Mouse (Mus musculus): ENCODE measurements around the gene Mapk11. TPM values are rescaled to one million over a fixed set of nuclear protein-coding genes. Genes with fewer than 3 reads are reported as not detected.

The Mapk11 gene
- polyA plus RNA-seq, 1 experiment = 14.0 TPM

DNA sequence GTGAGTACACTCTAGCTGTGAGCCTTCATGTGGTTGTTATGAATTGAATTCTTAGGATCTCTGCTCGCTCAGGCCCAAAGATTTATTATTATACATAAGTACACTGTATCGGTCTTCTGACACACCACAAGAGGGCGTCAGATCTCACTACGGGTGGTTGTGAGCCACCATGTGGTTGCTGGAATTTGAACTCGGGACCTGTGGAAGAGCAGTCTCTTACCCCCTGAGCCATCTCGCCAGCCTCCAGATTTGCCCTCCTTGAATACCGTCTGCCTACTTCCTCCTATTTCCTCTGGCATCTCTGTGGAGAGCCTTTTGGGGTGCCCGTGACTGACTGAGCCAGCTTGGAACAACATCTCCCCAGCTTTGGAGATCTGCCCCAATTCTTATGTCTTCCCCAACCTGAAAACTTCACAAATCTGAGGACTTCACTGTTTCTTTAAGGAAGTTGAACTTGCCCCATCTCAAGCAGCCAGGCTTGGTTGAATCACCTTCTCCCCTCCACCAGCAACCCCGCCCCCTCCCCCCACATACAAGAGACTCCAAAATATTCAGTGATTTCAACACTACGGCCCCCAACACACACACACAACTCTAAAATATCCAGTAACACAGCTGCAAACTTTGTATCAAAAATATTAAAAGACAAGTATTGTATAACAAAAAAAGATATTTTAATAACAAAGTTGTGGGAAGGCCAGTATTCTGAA, 32.3 kb upstream of the Mapk11 start:
- Histone ChIP-seq H3K4me1 (ENCODE audit: control insufficient read depth, insufficient read depth, low read length) (peaks cover 22% of the 10 kb centered on the region), H3K4me3 (replicated peaks; ENCODE audit: extremely low read depth, low read depth, low read length) (no peak overlapping the region)
- 39% methylated on average over 10 of the region's 10 CpGs for WGBS
- DNase-seq = no peak
- TF ChIP-seq POLR2A (IDR thresholded peaks at IDR 0.05; ENCODE audit: borderline replicate concordance, extremely low read depth, low read depth, low read length) (no peak), CTCF (IDR thresholded peaks at IDR 0.05; ENCODE audit: insufficient read depth, low read length) (no peak)

DNA sequence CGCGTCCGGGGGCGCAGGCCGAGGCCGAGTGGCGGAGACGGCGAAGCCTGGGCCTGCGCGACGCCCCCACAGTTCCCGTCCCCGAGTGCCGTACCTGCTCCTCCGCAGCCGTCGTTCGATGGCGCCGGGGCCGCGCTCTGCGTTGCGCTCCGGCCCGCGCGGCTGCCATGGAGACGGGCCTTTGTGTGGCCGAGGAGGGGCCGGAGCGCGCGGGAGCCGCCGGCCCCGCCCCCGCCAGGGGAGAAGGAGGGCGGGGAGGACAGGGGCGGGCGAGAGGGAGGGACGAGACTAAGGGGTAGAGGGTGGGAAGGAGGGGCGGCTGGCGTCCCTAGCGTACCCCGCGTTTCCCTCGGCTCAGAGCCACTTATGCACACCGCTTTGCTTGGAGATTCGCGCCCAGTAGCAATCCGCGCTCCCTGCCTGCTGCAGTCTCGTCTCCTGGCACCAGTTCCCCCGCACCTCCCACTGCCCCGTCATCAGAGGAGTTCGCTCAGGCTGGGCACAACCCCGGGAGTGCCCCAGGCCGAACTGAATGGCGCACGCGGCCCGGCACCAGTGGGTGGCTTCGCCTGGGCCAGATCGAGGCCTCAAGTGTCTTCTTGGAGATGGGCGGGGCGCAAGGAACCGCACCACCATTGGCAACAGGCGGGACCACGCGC, 31.3 kb upstream of the Mapk11 start, which contains the start of gene Plxnb2:
TSS of gene Plxnb2 (minus strand) at position 218 of the 659 bp plus-strand sequence.
- peak within 1 kb of the TSS; percentile 88 for H3K4me3 ChIP-seq (replicated peaks; ENCODE audit: extremely low read depth, low read depth, low read length)
- 1% methylated on average over 71 of the region's 72 CpGs for WGBS
- peak; percentile 87 for DNase-seq

DNA sequence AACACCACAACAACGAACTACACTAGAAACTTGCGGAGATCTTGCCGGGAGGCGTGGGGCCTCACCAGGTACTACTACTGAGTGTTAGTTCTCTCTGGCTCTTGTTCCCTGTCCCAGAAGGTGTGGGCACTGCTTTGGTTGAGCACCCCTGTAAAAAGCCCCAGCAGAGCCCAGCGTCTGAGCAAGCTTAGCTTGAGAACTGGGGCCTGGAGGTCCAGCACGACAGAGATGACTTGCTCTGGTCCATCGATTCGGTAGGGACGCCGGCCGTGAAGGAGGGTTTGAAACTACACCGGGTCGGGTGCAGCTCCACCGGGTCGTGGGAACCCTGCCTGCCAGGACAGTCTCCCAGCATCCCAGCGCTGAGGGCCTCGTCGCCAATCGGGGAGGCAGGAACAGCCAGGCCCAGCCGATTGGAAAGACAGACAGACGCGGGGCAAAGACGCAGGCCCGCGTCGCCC, 30.7 kb upstream of the Mapk11 start:
- TF ChIP-seq POLR2A (IDR thresholded peaks at IDR 0.05; ENCODE audit: borderline replicate concordance, extremely low read depth, low read depth, low read length) (no peak), CTCF (IDR thresholded peaks at IDR 0.05; ENCODE audit: insufficient read depth, low read length) (no peak)
- Histone ChIP-seq H3K4me3 (replicated peaks; ENCODE audit: extremely low read depth, low read depth, low read length) (peak overlapping the region; percentile 58), H3K4me1 (ENCODE audit: control insufficient read depth, insufficient read depth, low read length) (peaks cover 23% of the 10 kb centered on the region)
- WGBS = 1% methylated on average over 26 of the region's 26 CpGs
- peak; percentile 60 for DNase-seq

More for the DNA sequence above, 31.3 kb upstream of the Mapk11 start, which contains the start of gene Plxnb2:
- peaks cover 23% of the 10 kb centered on the region for H3K4me1 ChIP-seq (ENCODE audit: control insufficient read depth, insufficient read depth, low read length)
- TF ChIP-seq CTCF (IDR thresholded peaks at IDR 0.05; ENCODE audit: insufficient read depth, low read length) (no peak), POLR2A (IDR thresholded peaks at IDR 0.05; ENCODE audit: borderline replicate concordance, extremely low read depth, low read depth, low read length) (peak; percentile 66; the same call in 1 of the 2 replicates)

DNA sequence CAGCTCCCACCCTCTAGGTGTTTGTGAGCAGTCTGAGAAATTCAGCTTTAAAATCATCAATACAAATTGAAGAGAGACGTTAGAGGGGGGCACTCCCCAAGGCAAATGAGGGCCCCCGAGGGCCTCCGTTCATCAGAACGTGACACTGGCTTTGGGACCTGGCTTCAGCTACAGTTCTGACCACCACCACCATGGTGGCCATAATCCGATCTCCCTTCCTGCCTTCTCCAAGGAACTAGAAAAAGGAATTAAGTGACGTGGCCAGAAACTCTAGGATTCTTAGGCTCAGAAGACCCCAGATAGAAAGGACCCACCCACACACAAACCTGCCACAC, 30.2 kb upstream of the Mapk11 start:
- WGBS = 6% methylated on average over 6 of the region's 6 CpGs
- TF ChIP-seq POLR2A (IDR thresholded peaks at IDR 0.05; ENCODE audit: borderline replicate concordance, extremely low read depth, low read depth, low read length) = no peak
- TF ChIP-seq CTCF (IDR thresholded peaks at IDR 0.05; ENCODE audit: insufficient read depth, low read length) = no peak
- Histone ChIP-seq H3K4me1 (ENCODE audit: control insufficient read depth, insufficient read depth, low read length) (peaks cover 23% of the 10 kb centered on the region), H3K4me3 (replicated peaks; ENCODE audit: extremely low read depth, low read depth, low read length) (peak overlapping the region; percentile 58)
- no peak for DNase-seq

DNA sequence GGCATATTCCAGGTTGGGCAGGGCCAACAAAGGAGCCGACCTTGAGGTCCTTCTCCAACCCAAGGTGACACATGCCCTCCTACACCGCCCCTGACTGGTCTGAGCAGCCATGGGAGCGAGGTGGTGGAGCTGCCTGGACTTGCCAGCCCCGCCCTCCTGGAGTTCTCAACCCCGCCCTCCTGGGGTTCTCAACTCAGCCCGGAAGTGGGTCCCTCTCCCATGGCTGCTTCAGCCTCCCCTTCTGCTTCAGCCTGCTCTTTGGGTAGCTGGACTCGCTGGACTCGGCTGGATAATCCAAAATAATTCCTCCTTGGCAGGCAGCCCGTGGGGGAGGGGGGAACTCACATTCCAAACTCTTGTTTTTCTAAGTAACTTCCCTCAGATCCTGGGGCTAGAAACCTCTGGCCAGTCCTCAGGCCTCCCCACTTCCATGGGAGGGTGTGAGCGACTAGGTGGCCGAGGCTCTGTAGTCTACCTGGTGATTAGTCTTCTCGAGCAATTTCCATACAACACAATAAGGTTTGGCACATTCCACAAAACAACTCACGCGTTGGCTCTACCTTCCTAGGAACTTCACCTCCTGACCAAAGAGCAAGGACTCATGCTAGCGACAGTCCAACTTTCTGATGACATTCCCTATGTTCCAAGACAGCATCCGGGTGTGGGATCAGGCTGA, 29.7 kb upstream of the Mapk11 start:
- peaks cover 23% of the 10 kb centered on the region for H3K4me1 ChIP-seq (ENCODE audit: control insufficient read depth, insufficient read depth, low read length)
- WGBS = 9% methylated on average over 16 of the region's 16 CpGs
- H3K4me3 ChIP-seq (replicated peaks; ENCODE audit: extremely low read depth, low read depth, low read length) = peak overlapping the region; percentile 58
- DNase-seq = peak; percentile 76
- TF ChIP-seq CTCF (IDR thresholded peaks at IDR 0.05; ENCODE audit: insufficient read depth, low read length) (no peak), POLR2A (IDR thresholded peaks at IDR 0.05; ENCODE audit: borderline replicate concordance, extremely low read depth, low read depth, low read length) (peak; percentile 57; the same call in 1 of the 2 replicates)

DNA sequence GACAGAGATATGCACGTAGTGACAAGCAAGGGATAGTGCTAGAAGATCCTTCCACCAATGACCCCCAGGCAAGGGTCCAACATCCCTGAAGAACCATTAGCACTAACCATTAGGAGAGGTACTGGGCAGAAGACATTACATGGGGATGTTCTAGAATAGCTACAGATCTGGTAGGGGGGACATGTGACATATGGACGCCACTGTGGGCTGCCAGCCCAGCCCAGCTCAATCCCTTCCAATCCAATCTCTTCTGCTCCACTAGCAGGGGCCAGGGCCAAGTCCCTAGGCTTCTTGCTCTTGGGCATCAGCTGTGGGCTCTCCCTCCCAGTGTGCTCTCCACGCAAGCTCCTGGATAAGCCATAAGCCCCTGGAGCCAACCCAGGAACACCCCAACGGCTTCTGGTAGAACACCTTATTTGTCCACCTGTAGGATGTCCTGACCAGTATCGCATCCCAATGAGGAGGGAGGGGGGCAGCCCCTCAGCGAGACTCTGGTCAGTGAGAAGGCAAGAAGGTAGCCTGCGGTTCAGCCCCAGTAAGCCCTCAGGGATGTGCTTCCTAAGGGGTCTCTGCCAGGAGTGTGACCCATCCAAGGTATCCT, 28.9 kb upstream of the Mapk11 start:
- Histone ChIP-seq H3K4me3 (replicated peaks; ENCODE audit: extremely low read depth, low read depth, low read length) (peak overlapping the region; percentile 14), H3K4me1 (ENCODE audit: control insufficient read depth, insufficient read depth, low read length) (peaks cover 28% of the 10 kb centered on the region)
- no peak for TF ChIP-seq CTCF (IDR thresholded peaks at IDR 0.05; ENCODE audit: insufficient read depth, low read length)
- no peak for DNase-seq
- 47% methylated on average over 7 of the region's 7 CpGs for WGBS

DNA sequence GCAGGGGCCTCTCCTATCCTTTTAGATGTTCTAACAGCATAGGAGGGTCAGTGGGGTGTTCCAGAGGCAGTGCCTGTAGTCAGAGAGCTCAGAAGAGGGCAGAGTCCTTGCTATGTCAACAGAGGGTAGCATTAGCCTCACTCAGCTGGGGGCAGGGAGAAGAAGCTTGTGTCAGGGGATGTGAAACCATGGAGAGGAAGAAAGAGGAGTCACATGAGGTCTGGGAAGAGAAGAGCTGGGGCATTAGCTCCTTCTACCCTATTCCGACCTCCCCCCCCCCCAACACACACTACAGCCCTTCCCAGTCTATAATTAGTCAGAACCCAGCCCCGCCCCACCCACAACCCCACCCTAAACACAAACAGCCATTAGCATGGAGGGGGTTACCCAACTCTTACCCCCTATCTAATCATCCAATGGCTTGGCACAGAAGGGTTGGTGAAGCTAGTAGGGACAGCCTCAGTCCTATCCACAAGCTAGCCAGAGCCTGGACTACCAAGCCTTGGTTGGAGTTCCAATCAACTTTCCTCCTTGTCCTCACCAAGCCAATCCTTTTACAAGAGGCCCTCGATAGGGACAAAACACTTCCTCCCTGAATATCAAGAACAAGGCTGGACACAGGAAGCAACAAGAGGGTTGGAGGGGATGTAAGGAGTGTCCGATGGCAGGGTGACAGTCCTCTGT, 28.3 kb upstream of the Mapk11 start:
- 32% methylated on average over 4 of the region's 4 CpGs for WGBS
- peaks cover 29% of the 10 kb centered on the region for H3K4me1 ChIP-seq (ENCODE audit: control insufficient read depth, insufficient read depth, low read length)

DNA sequence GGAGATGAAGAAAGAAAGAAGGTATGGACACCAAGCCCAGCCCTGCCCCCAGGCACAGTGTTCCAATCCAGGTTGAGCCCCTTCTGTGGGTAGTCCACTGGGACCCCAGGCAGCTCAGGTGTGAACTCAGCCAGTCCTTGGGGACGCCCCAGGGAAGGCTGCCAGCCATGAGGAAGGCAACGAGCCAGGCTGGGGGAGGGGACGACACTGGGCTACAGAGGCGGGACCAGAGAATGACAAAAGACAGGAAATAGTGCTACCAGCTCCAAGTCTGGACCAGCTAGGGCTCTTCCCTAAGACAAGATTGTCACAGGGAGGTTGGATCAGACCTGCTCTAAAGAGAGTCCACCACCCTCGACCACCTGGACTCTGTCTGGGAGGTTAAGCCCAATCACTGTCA, 27.7 kb upstream of the Mapk11 start:
- Histone ChIP-seq H3K4me1 (ENCODE audit: control insufficient read depth, insufficient read depth, low read length) (peaks cover 28% of the 10 kb centered on the region), H3K4me3 (replicated peaks; ENCODE audit: extremely low read depth, low read depth, low read length) (no peak overlapping the region)
- TF ChIP-seq POLR2A (IDR thresholded peaks at IDR 0.05; ENCODE audit: borderline replicate concordance, extremely low read depth, low read depth, low read length) (no peak), CTCF (IDR thresholded peaks at IDR 0.05; ENCODE audit: insufficient read depth, low read length) (no peak)
- WGBS = 3% methylated on average over 5 of the region's 5 CpGs
- DNase-seq = peak; percentile 96

More for the DNA sequence above, 28.3 kb upstream of the Mapk11 start:
- no peak for DNase-seq
- no peak overlapping the region for H3K4me3 ChIP-seq (replicated peaks; ENCODE audit: extremely low read depth, low read depth, low read length)
- TF ChIP-seq CTCF (IDR thresholded peaks at IDR 0.05; ENCODE audit: insufficient read depth, low read length) (no peak), POLR2A (IDR thresholded peaks at IDR 0.05; ENCODE audit: borderline replicate concordance, extremely low read depth, low read depth, low read length) (no peak)
